Mouse (Mus musculus) 3T3-L1 (cell line): ENCODE results near the gene Cldn20.

ENCODE experiments used
- DNase-seq: peaks from one replicate; pipeline ENCODE4 v3.0.0-alpha.2; 2015; ENCODE audit warnings: low read depth, low spot score

The Cldn20 gene

DNA sequence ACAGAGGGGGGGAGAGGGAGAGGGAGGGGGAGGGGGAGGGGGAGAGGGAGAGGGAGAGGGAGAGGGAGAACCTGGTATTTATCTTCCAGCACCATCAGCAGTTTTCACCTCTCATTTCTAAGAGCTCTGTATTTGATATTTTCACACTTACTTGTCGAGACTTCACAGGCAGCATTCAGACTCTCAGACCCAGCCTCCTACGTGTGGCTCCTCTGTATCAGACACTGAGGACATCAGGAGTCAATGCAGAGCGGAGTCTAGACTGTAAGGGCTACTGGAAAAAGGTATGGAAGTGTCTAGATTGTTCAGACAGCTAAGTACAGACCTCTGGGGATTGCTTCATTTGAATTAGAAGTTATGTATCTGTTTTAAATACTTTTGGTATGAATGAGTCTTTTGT, 2.8 kb upstream of the Cldn20 start:
- DNase-seq: no peak

- DNase-seq: no peak
Measured at GRCm38 (mm10) chr17:3530549-3530948, 1.8 kb upstream of the Cldn20 start.

DNA sequence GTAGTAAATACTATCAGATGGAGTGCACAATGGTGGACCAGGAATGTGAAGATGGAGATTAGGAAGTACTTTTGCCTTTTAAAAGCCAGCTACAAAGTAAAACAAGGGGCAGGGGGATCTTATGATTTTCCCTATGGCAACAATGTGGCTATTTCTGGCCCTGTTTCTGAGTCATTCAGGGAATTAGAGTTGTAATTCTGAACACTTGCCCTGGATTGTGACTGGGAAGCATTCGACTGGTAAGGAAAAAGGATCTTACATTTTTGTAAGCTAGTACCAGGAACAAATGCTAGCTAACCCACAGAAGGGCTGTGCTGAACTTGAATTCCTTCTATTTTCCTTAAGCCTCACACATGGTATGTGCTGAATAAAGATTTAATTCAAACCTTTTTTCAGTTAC, 713 bp upstream of the Cldn20 start:
- DNase-seq: peak; percentile 12

- DNase-seq: peak; percentile 58
Measured at GRCm38 (mm10) chr17:3533425-3533824, 1.1 kb downstream of the Cldn20 start.

GRCm38 (mm10) chr17:3540304-3540703, 8.0 kb downstream of the Cldn20 start:
- no peak for DNase-seq

DNA sequence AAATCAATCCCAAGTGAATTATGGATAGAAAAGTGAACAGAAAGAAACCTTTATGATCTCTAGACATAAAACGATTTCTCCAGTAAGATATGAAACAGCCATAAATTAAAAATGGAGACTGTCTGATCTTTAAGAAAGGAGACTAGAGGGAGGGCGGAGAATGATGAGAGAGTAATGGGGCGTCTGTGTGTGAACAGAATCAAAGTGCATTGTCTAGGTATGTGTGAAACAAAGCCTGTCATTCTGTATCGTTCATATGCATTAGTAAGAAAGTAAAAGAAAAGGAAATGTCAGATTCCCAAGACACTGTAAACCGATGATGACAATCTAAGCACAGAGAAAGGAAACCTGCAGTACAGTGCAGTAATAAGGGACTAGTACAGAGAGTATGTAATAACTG, 8.7 kb downstream of the Cldn20 start:
- DNase-seq: no peak

DNA sequence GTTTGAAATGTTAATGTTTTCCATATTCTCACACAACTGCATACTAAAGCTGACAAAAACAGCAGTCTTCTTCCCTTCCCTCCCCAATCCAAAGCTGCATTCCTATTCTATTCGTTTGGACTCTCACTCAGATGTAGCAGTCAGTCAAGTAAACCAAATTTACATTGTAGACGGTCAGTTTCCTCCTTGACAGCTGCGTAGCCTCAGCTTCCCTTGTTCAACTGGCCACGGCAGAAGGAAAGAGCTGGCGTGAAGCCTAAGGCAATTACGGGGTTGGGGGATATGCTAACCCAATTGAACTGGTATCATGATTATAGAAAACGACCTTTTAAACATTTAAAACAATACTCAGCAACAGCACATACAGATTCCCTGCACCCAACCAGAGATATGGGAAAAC, 15.4 kb downstream of the Cldn20 start:
- no peak for DNase-seq

GRCm38 (mm10) chr17:3556251-3556650, 23.9 kb downstream of the Cldn20 start:
- DNase-seq: no peak

GRCm38 (mm10) chr17:3557331-3558311, 25.3 kb downstream of the Cldn20 start, which contains the start of gene Tfb1m:
Gene Tfb1m (minus strand): TSS chr17:3557781.
- DNase-seq: peak; percentile 100

DNA sequence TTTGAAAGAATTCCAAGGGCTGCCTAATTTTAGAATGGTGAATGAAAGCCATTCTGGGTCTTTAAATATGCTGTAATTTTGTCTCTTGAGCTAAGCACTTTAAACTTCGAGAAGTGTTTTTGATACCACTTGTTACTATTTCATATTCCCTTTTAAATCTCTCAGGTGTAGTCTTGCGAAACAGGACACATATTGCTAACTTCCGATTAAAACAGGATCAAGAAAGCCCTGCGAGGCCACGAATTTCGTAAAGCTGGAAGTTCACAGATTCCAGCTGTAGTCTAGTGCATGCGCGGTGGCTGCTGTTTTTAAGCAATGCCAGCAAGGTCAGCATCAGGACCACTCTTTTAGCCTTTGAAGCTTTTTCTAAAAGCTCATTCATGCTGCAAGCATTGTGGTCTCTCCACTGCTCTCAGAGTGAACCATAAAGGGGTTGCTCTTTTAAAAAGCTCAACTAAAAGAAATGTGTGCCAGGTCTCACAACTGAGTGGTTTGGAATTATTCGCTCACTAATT, 26.1 kb downstream of the Cldn20 start:
- DNase-seq: no peak

DNA sequence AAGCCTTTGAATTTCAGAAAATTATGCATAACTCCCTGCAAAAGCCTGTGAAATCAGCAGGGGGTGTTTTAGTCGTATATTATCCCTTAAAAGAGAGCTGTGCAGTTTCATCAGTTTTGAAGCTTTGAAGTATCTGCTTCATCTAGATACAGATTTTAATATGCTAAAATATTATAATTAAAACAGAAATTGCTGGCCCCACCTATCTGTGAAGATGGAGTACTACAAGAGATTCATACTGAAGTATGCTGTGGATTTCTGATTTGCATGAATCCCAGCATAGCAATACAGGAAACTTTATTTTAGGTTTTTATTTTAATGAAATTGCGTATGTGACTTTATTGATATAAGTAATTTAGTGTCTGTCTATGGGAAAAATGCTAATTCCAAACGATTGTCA, 28.2 kb downstream of the Cldn20 start:
- DNase-seq: peak; percentile 55

DNA sequence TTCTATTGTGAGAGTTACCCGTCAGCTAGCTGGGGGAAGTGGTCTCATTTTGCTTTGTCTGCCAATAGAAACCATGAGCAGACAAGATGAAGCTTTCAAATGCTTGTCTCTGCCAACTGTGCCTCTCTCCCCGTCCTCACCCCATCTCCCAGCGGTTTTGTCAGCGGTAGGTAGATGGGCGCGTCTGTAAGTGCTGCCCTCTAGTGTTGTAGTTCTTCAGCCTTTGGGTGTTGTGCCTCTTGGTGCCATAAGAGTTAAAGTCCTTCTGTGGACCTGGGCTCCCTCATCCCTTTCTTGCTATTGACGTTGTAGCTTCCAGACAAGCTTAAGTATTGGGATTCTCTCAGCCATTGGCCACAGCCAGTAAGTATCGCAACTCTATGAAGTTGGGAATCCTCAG, 30.1 kb downstream of the Cldn20 start:
- DNase-seq: no peak

DNA sequence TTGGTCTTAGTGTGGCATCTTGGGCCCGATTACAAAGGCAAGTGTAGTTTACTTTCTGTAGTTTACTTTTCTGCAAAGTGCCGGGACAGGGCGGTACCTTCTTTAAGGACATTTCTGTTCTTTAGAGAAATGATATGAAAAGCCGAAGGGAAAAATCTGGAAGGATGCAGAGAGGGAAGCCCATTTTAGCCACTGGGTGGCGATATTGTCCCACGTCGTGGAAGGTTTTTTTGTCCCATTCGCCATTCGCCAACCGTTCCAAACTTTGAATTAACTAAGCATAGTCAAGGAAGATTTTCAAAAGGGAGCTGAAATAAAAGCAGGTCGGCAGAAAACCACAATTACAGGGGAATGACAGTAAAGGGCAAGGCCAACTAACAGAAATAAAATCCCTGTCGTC, 38.5 kb downstream of the Cldn20 start:
- DNase-seq: peak; percentile 85
